Mouse (Mus musculus) bone marrow macrophage, adult 2 months (primary cell): Measurements from ENCODE around the gene Gm10803. TPM values are rescaled to one million over a fixed set of nuclear protein-coding genes. Genes with fewer than 3 reads are reported as not detected.

Source experiments
- H3K27ac ChIP-seq: 2 replicates; pipeline ENCODE4 v1.5.1; 2012; ENCODE audit warnings: low read depth, low read length; ENCODE audit not compliant: insufficient read depth
- H3K4me1 ChIP-seq: 2 replicates; pipeline ENCODE4 v1.6.1; 2012; ENCODE audit warnings: low read length; ENCODE audit not compliant: control insufficient read depth, insufficient read depth
- H3K4me3 ChIP-seq: 2 replicates; pipeline ENCODE4 v1.5.1; 2012; ENCODE audit warnings: mild to moderate bottlenecking, low read length, moderate library complexity; ENCODE audit not compliant: insufficient read depth
- CTCF ChIP-seq: IDR thresholded peaks from 2 replicates; pipeline ENCODE4 v1.5.1; 2012; ENCODE audit warnings: low read depth, mild to moderate bottlenecking, low read length, moderate library complexity
- POLR2A ChIP-seq: IDR thresholded peaks from 2 replicates; pipeline ENCODE4 v1.6.1; 2012; ENCODE audit warnings: mild to moderate bottlenecking, low read depth, low read length, borderline replicate concordance
- polyA plus RNA-seq: library from polyadenylated mRNA; stranded (reverse); fragments of >200 nt; gene quantifications from 2 replicates; pipeline ENCODE4 v1.2.4, GENCODE M21; 2012; ENCODE audit not compliant: missing spikeins, insufficient read depth, insufficient read length

Gene Gm10803
- polyA plus RNA-seq, 1 experiment, result not detected

GRCm38 (mm10) chr2:93589875-93590274, 29.5 kb downstream of the Gm10803 start:
- peak overlapping the region; percentile 72 for H3K27ac ChIP-seq
- H3K4me1 ChIP-seq, result peaks cover 26% of the 10 kb centered on the region
- no peak overlapping the region for H3K4me3 ChIP-seq
- TF ChIP-seq CTCF, result no peak

GRCm38 (mm10) chr2:93591706-93592105, 31.3 kb downstream of the Gm10803 start:
- H3K4me1 ChIP-seq, result peaks cover 26% of the 10 kb centered on the region
- TF ChIP-seq CTCF (no peak), POLR2A (no peak)
- no peak overlapping the region for H3K4me3 ChIP-seq
- H3K27ac ChIP-seq, result no peak overlapping the region

GRCm38 (mm10) chr2:93592164-93592790, 31.9 kb downstream of the Gm10803 start:
- H3K4me1 ChIP-seq, result peaks cover 26% of the 10 kb centered on the region
- no peak overlapping the region for H3K4me3 ChIP-seq
- TF ChIP-seq POLR2A (no peak), CTCF (no peak)
- H3K27ac ChIP-seq, result no peak overlapping the region

GRCm38 (mm10) chr2:93593121-93593520, 32.8 kb downstream of the Gm10803 start:
- Histone ChIP-seq H3K4me1 (peaks cover 26% of the 10 kb centered on the region), H3K27ac (no peak overlapping the region), H3K4me3 (no peak overlapping the region)
- TF ChIP-seq POLR2A, result no peak

GRCm38 (mm10) chr2:93597145-93597544, 36.8 kb downstream of the Gm10803 start:
- Histone ChIP-seq H3K27ac (no peak overlapping the region), H3K4me1 (peaks cover 28% of the 10 kb centered on the region)
- no peak for TF ChIP-seq CTCF
- no peak for TF ChIP-seq POLR2A

GRCm38 (mm10) chr2:93599731-93600130, 39.4 kb downstream of the Gm10803 start:
- Histone ChIP-seq H3K4me1 (peaks cover 28% of the 10 kb centered on the region), H3K4me3 (peak overlapping the region; percentile 23), H3K27ac (peak overlapping the region; percentile 95)
- TF ChIP-seq POLR2A, result no peak
- TF ChIP-seq CTCF, result no peak

More at GRCm38 (mm10) chr2:93597145-93597544, 36.8 kb downstream of the Gm10803 start:
- no peak overlapping the region for H3K4me3 ChIP-seq

GRCm38 (mm10) chr2:93604601-93605285, 44.4 kb downstream of the Gm10803 start:
- Histone ChIP-seq H3K4me3 (no peak overlapping the region), H3K4me1 (peaks cover 11% of the 10 kb centered on the region), H3K27ac (no peak overlapping the region)
- no peak for TF ChIP-seq CTCF
- no peak for TF ChIP-seq POLR2A

- TF ChIP-seq CTCF, result no peak
- no peak for TF ChIP-seq POLR2A
- H3K4me1 ChIP-seq, result no peaks in the 10 kb centered on the region
- no peak overlapping the region for H3K4me3 ChIP-seq
- H3K27ac ChIP-seq, result no peak overlapping the region
Measured at GRCm38 (mm10) chr2:93608800-93609199, 48.4 kb downstream of the Gm10803 start.

GRCm38 (mm10) chr2:93613020-93613419, 52.7 kb downstream of the Gm10803 start:
- Histone ChIP-seq H3K4me1 (no peaks in the 10 kb centered on the region), H3K27ac (no peak overlapping the region), H3K4me3 (no peak overlapping the region)
- TF ChIP-seq POLR2A (no peak), CTCF (no peak)

Other genes starting within 250 kb of the Gm10803 start
- gene Tspan18, start 226.1 kb upstream of the Gm10803 start, polyA plus RNA-seq, result not detected in 2 replicates
- 74.1 and 79.5 TPM in 2 replicates for gene Cd82, start 97.4 kb upstream of the Gm10803 start, polyA plus RNA-seq
- gene Alx4, start 81.8 kb downstream of the Gm10803 start, polyA plus RNA-seq, result not detected in 2 replicates